Mouse (Mus musculus) layer of hippocampus, adult 2 months (tissue): Measurements from ENCODE around the gene 4932411N23Rik. TPM values are rescaled to one million over a fixed set of nuclear protein-coding genes. Genes with fewer than 3 reads are reported as not detected.
"Not testable (repeated sequence)": the region's sequence is repeated elsewhere in the genome, so short reads cannot be mapped to it uniquely, and the experiment has no call there.

Experiments used
- DNase-seq, 2 experiments: peaks; one replicate each; pipeline ENCODE4 v3.0.0; 2022; ENCODE audit warnings: low spot score in 2 of 2
- H3K27ac ChIP-seq: fragments of 200-600 bp; 2 replicates; pipeline ENCODE4 v1.8.1; 2022
- H3K4me3 ChIP-seq: fragments of 200-600 bp; 2 replicates; pipeline ENCODE4 v1.8.1; 2022; ENCODE audit warnings: mild to moderate bottlenecking
- CTCF ChIP-seq: fragments of 200-600 bp; conservative IDR thresholded peaks from 2 replicates; pipeline ENCODE4 v1.8.1; 2022; ENCODE audit warnings: antibody characterized with exemption, mild to moderate bottlenecking, moderate library complexity
- long read RNA-seq, 2 experiments: library from polyadenylated mRNA; stranded (forward); transcript quantifications; one replicate each; pipeline ENCODE4 v2.0.0; 2021; ENCODE audit warnings: borderline mapping rate in 2 of 2
- total RNA-seq, 2 experiments: library from RNA; stranded (reverse); gene quantifications; 2 replicates each; pipeline ENCODE4 v1.2.3; 2021

4932411N23Rik gene
- not detected for total RNA-seq
- long read RNA-seq, experiment 1, result 0 reads
- long read RNA-seq, experiment 2, result 0 reads

- Histone ChIP-seq H3K4me3 (no peak within 1 kb of the TSS), H3K27ac (no peak within 1 kb of the TSS)
- DNase-seq, result no peak
- TF ChIP-seq CTCF, result no peak
These were observed at the start of gene 4932411N23Rik for GRCm38 (mm10) chrX:126815768-126816167. 4932411N23Rik (minus strand) TSS chrX:126815868.

- H3K4me3 ChIP-seq, result no peak overlapping the region
- DNase-seq, result no peak
- no peak overlapping the region for H3K27ac ChIP-seq
- TF ChIP-seq CTCF, result no peak
These were observed 35.8 kb downstream of the 4932411N23Rik start for GRCm38 (mm10) chrX:126779895-126780294.

- peak in 1 of 2 experiments; percentile 7 for DNase-seq
- not testable (repeated sequence) for H3K27ac ChIP-seq, H3K4me3 ChIP-seq
These were observed 38.0 kb downstream of the 4932411N23Rik start for GRCm38 (mm10) chrX:126777643-126778042.

- H3K27ac ChIP-seq, DNase-seq, H3K4me3 ChIP-seq: not testable (repeated sequence)
These were observed 40.8 kb downstream of the 4932411N23Rik start for GRCm38 (mm10) chrX:126774846-126775245.

- H3K27ac ChIP-seq, H3K4me3 ChIP-seq, DNase-seq: not testable (repeated sequence)
These were observed 42.2 kb downstream of the 4932411N23Rik start for GRCm38 (mm10) chrX:126773511-126773910.

Other genes starting within 250 kb of the 4932411N23Rik start
- gene Gm382, start 224.1 kb upstream of the 4932411N23Rik start, total RNA-seq, result not detected